Mouse (Mus musculus): Measurements from ENCODE around the gene Scfd2. TPM values are rescaled to one million over a fixed set of nuclear protein-coding genes. Genes with fewer than 3 reads are reported as not detected.
A peak's percentile ranks its signal among the peaks of the same experiment; 100 is the strongest.

The Scfd2 gene
- polyA plus RNA-seq, 1 experiment = 12.4 TPM

DNA sequence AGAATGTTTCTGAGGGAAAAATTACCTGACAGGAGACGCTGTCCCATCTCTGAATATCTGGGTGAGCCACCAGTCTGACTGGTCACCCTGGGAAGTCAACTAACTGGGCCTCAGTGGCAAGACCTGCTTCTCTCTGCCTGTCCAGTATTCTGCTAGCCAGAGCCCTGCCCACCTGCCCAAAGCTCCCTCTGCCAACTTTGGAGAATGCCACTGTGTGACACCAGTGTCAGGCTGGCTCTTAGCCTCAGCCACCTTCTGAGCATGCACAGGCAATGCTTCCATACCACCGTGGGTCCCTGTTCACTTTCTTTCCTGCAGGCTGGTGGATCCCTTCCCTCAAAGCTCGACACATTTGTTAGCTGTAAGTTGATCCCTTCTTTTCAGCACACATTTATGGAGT, 281.8 kb downstream of the Scfd2 start:
- DNase-seq = no peak

DNA sequence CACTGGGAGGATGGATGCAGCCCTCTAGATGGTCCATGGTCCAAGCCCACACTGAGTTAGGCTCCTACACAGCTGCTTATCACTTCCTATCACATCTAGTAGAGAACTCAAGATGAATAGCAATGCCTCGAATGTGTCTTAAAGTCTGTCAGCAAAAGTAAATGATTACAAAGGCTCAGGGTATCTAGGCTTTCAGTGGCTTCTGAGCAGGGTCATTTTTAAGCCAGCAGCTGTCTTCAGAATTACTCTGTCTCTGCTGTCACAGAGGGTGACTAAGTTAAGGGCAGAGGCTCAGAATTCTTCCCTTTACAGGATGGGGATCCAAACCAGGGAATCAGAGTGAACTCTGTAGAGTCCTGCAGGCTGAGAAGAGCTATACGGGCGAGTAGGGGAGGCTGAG, 284.6 kb downstream of the Scfd2 start:
- TF ChIP-seq CTCF (IDR thresholded peaks at IDR 0.05; ENCODE audit: insufficient read depth, low read length) = no peak
- no peak for TF ChIP-seq POLR2A (IDR thresholded peaks at IDR 0.05; ENCODE audit: borderline replicate concordance, extremely low read depth, low read depth, low read length)
- Histone ChIP-seq H3K4me3 (replicated peaks; ENCODE audit: extremely low read depth, low read depth, low read length) (no peak overlapping the region), H3K4me1 (ENCODE audit: control insufficient read depth, insufficient read depth, low read length) (peaks cover 5% of the 10 kb centered on the region; the same call in 1 of the 2 replicates)
- 73% methylated on average over 3 of the region's 3 CpGs for WGBS
- DNase-seq = no peak

More for the DNA sequence above, 281.8 kb downstream of the Scfd2 start:
- TF ChIP-seq CTCF (IDR thresholded peaks at IDR 0.05; ENCODE audit: insufficient read depth, low read length) (no peak), POLR2A (IDR thresholded peaks at IDR 0.05; ENCODE audit: borderline replicate concordance, extremely low read depth, low read depth, low read length) (no peak)
- 79% methylated on average over 3 of the region's 3 CpGs for WGBS
- peaks cover 5% of the 10 kb centered on the region; the same call in 1 of the 2 replicates for H3K4me1 ChIP-seq (ENCODE audit: control insufficient read depth, insufficient read depth, low read length)
- H3K4me3 ChIP-seq (replicated peaks; ENCODE audit: extremely low read depth, low read depth, low read length) = no peak overlapping the region

DNA sequence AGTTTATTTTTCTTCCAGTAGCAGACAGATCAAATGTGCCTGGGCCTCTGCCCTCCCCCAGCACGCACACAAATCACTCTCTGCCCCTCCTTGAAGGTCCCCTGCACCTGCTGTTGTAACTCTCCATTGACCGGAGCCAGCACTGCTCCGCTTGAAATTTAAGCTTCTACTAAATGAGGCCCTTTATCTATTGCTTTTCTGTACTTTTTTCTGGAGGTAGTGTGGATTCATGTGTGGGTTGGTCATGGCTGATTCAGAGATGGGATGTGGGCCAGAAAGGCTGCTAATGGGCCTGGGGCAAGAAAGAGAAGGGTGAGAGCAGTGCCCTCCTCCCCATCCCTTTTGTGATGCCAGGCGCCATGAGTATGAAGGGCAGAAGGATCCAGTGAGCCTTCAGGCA, 285.1 kb downstream of the Scfd2 start:
- H3K4me3 ChIP-seq (replicated peaks; ENCODE audit: extremely low read depth, low read depth, low read length) = no peak overlapping the region
- TF ChIP-seq POLR2A (IDR thresholded peaks at IDR 0.05; ENCODE audit: borderline replicate concordance, extremely low read depth, low read depth, low read length) (no peak), CTCF (IDR thresholded peaks at IDR 0.05; ENCODE audit: insufficient read depth, low read length) (no peak)
- DNase-seq = no peak
- peaks cover 5% of the 10 kb centered on the region; the same call in 1 of the 2 replicates for H3K4me1 ChIP-seq (ENCODE audit: control insufficient read depth, insufficient read depth, low read length)
- WGBS = 89% methylated on average over 4 of the region's 4 CpGs

DNA sequence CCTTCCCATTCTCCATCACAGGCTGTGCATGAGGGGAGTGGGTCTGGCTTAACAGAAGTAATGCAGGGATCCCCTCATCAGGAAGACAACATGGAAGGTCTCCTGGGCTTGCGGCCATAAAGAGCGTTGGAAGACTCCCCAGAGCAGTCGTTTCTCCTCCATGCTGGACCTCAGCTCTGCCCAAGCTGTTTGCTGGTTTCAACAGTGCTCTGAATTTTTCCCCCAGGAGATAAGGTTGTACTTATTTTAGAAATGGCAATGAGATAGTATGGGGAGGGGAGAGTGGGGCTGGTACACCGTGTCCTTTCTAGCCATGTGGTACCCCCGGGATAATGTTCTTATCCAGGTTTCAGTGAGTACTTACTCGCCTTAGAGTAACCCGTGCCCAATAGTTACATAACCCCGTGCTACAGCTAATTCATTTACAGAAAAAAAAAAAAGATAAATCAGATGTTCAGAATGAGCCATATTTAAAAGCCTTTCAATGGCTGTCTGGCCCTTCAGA, 285.9 kb downstream of the Scfd2 start:
- Histone ChIP-seq H3K4me3 (replicated peaks; ENCODE audit: extremely low read depth, low read depth, low read length) (no peak overlapping the region), H3K4me1 (ENCODE audit: control insufficient read depth, insufficient read depth, low read length) (peaks cover 4% of the 10 kb centered on the region)
- DNase-seq = no peak
- TF ChIP-seq POLR2A (IDR thresholded peaks at IDR 0.05; ENCODE audit: borderline replicate concordance, extremely low read depth, low read depth, low read length) (no peak), CTCF (IDR thresholded peaks at IDR 0.05; ENCODE audit: insufficient read depth, low read length) (no peak)
- WGBS = 74% methylated on average over 8 of the region's 8 CpGs

GRCm38 (mm10) chr5:74244406-74245019, 287.0 kb downstream of the Scfd2 start:
- no peak for TF ChIP-seq POLR2A (IDR thresholded peaks at IDR 0.05; ENCODE audit: borderline replicate concordance, extremely low read depth, low read depth, low read length)
- no peak for TF ChIP-seq CTCF (IDR thresholded peaks at IDR 0.05; ENCODE audit: insufficient read depth, low read length)
- Histone ChIP-seq H3K4me1 (ENCODE audit: control insufficient read depth, insufficient read depth, low read length) (peaks cover 3% of the 10 kb centered on the region; the same call in 1 of the 2 replicates), H3K4me3 (replicated peaks; ENCODE audit: extremely low read depth, low read depth, low read length) (no peak overlapping the region)
- no peak for DNase-seq
- 77% methylated on average over 14 of the region's 14 CpGs for WGBS

GRCm38 (mm10) chr5:74242654-74243053, 288.9 kb downstream of the Scfd2 start:
- no peak for DNase-seq
- TF ChIP-seq POLR2A (IDR thresholded peaks at IDR 0.05; ENCODE audit: borderline replicate concordance, extremely low read depth, low read depth, low read length) (no peak), CTCF (IDR thresholded peaks at IDR 0.05; ENCODE audit: insufficient read depth, low read length) (no peak)
- 57% methylated on average over 3 of the region's 3 CpGs for WGBS
- Histone ChIP-seq H3K4me1 (ENCODE audit: control insufficient read depth, insufficient read depth, low read length) (peaks cover 3% of the 10 kb centered on the region; the same call in 1 of the 2 replicates), H3K4me3 (replicated peaks; ENCODE audit: extremely low read depth, low read depth, low read length) (no peak overlapping the region)

DNA sequence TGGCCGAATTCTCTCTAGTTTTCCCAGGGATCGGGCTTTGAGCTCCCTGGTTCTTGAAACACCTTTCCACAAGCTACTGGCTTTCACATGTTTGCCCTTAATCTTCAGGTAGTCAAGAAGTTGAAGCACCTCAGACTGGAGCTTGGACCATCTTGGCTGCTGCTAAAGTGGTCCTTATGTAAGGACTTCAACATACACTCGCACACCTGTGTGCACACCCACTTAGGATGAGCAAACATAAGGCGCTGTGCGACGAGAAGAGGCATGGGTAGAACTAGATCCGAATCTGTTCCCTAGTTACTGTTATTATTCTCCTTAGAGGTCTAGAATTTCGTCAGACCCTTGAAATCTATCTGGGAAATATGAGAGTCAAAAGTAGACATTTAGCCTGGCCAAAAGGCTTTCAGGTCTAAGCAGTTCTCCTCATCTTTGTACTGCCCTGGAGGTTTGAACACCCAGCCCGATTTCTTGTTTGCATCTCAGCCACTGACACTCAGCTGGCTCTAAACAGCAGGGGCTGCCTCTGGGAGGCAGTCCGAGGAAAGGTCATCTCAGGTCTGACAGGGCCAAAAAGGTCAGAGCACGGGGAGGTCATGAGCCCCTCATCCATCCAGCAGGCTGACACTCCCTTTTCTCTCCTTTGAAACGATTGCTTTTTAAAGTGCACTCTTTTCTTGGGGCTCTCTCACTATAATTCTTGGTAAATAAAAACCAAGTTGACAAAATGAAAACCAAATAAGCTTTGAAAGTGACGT, 290.5 kb downstream of the Scfd2 start:
- 61% methylated on average over 13 of the region's 13 CpGs for WGBS
- peaks cover 3% of the 10 kb centered on the region; the same call in 1 of the 2 replicates for H3K4me1 ChIP-seq (ENCODE audit: control insufficient read depth, insufficient read depth, low read length)
- peak; percentile 39 for DNase-seq
- TF ChIP-seq CTCF (IDR thresholded peaks at IDR 0.05; ENCODE audit: insufficient read depth, low read length) = no peak
- no peak for TF ChIP-seq POLR2A (IDR thresholded peaks at IDR 0.05; ENCODE audit: borderline replicate concordance, extremely low read depth, low read depth, low read length)
- no peak overlapping the region for H3K4me3 ChIP-seq (replicated peaks; ENCODE audit: extremely low read depth, low read depth, low read length)

DNA sequence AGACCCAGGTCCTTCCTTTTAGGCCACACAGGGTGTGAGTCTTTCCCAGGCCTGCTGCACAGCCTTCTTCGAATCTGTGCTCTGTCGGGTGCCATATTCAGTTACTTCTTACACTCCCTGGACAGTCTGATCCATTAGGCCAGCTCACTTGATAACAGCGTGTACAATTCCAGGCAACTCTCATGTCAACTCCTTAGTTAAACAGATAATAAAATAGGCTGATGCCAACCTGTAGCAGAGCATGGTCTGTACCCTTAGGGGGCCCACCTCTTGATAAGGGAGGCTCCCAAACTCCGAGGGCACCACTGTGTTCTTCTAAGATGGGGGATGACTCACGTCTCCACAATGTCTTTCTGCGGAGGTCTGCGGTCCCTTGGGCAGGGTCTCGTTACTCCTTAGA, 291.3 kb downstream of the Scfd2 start:
- Histone ChIP-seq H3K4me3 (replicated peaks; ENCODE audit: extremely low read depth, low read depth, low read length) (no peak overlapping the region), H3K4me1 (ENCODE audit: control insufficient read depth, insufficient read depth, low read length) (peaks cover 3% of the 10 kb centered on the region; the same call in 1 of the 2 replicates)
- TF ChIP-seq CTCF (IDR thresholded peaks at IDR 0.05; ENCODE audit: insufficient read depth, low read length) = no peak
- no peak for TF ChIP-seq POLR2A (IDR thresholded peaks at IDR 0.05; ENCODE audit: borderline replicate concordance, extremely low read depth, low read depth, low read length)
- 56% methylated on average over 8 of the region's 8 CpGs for WGBS
- no peak for DNase-seq

GRCm38 (mm10) chr5:74239369-74239768, 292.2 kb downstream of the Scfd2 start:
- DNase-seq = no peak
- TF ChIP-seq CTCF (IDR thresholded peaks at IDR 0.05; ENCODE audit: insufficient read depth, low read length) (no peak), POLR2A (IDR thresholded peaks at IDR 0.05; ENCODE audit: borderline replicate concordance, extremely low read depth, low read depth, low read length) (no peak)
- Histone ChIP-seq H3K4me3 (replicated peaks; ENCODE audit: extremely low read depth, low read depth, low read length) (no peak overlapping the region), H3K4me1 (ENCODE audit: control insufficient read depth, insufficient read depth, low read length) (peaks cover 3% of the 10 kb centered on the region; the same call in 1 of the 2 replicates)
- WGBS = 76% methylated on average over 1 of the region's 1 CpGs
